Mouse (Mus musculus) neural tube, embryonic 15.5 days (tissue): ENCODE results near the gene Hacd3. TPM values are rescaled to one million over a fixed set of nuclear protein-coding genes. Genes with fewer than 3 reads are reported as not detected.

Source experiments
- ATAC-seq: fragments of 200-750 bp; cut with Nextera tagmentation; 2 replicates; pipeline ENCODE4 v1.8.0; 2017; ENCODE audit warnings: mild to moderate bottlenecking, moderate TSS enrichment, moderate library complexity; ENCODE audit not compliant: low FRiP score
- H3K27ac ChIP-seq: fragments of 300-500 bp; sonication (generic); replicated peaks from 2 replicates; pipeline ENCODE4 v1.5.1; 2015; ENCODE audit warnings: mild to moderate bottlenecking, inconsistent platforms
- H3K27me3 ChIP-seq: fragments of 300-500 bp; sonication (generic); replicated peaks from 2 replicates; pipeline ENCODE4 v1.6.1; 2015; ENCODE audit warnings: inconsistent platforms
- H3K36me3 ChIP-seq: fragments of 300-500 bp; sonication (generic); 2 replicates; pipeline ENCODE4 v1.6.1; 2015; ENCODE audit warnings: inconsistent platforms
- H3K4me1 ChIP-seq: fragments of 300-500 bp; sonication (generic); 2 replicates; pipeline ENCODE4 v1.6.1; 2015; ENCODE audit warnings: inconsistent platforms
- H3K4me2 ChIP-seq: fragments of 300-500 bp; sonication (generic); 2 replicates; pipeline ENCODE4 v1.6.1; 2015; ENCODE audit warnings: inconsistent platforms, mild to moderate bottlenecking, moderate library complexity
- H3K4me3 ChIP-seq: fragments of 300-500 bp; sonication (generic); replicated peaks from 2 replicates; pipeline ENCODE4 v1.5.1; 2015; ENCODE audit warnings: mild to moderate bottlenecking, inconsistent platforms
- H3K9ac ChIP-seq: fragments of 300-500 bp; sonication (generic); replicated peaks from 2 replicates; pipeline ENCODE4 v1.6.1; 2015; ENCODE audit warnings: mild to moderate bottlenecking, inconsistent platforms
- H3K9me3 ChIP-seq: fragments of 300-500 bp; sonication (generic); replicated peaks from 2 replicates; pipeline ENCODE4 v1.6.1; 2016; ENCODE audit warnings: inconsistent platforms
- WGBS: fragments of 180-500 bp; shearing (Covaris S2); methylation state at CpG from one replicate; pipeline ENCODE4 v1.1.7; 2015; ENCODE audit warnings: mixed read lengths; 5-methylcytosine and 5-hydroxymethylcytosine counted together
- polyA plus RNA-seq: library from polyadenylated mRNA; unstranded; fragments of >200 nt; fragmentation: Nextera tagmentation; extraction: Ambion mirVana; gene quantifications from 2 replicates; pipeline ENCODE4 v1.2.1, GENCODE M21; 2015

The Hacd3 gene
- polyA plus RNA-seq, 1 experiment from 2014 or later = 238 TPM

DNA sequence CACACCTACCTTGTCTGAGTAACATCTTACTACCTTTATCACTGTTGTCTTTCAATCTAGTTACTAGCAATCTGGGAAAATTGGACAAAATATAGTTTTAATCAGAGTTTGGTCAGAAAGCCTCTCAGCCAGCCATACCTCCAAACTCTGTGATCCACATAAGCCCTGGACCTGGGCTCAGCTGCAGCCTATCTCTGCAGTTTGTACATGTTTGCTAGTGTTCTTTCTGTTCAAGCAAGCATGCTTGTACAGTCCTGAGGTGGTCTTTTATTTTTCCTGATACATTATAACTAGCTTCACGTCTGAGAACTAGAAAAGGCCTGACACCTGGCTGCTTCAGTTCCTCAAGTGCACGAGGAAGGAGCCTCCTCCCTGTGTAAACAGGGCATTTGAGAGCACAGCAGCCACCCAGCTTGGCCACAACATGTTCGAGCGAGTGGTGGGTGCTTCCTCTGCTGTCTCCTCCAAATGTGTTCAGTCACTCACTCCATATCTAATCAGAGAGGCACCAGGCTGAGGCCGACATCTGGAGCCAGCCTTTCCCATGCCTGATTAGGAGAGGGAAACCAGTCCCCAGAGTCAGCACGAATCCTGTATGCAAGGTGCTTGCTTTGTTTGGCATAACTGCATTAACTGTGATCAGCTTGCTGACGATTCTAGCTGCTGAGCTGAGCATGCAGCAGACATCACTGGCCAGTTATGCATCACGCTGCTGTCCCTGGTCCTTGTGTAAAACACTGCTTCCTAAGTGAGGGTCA lies 36.3 kb downstream of the Hacd3 start:
- 80% methylated on average over 8 of the region's 8 CpGs for WGBS
- Histone ChIP-seq H3K36me3 (peaks cover 91% of the 10 kb centered on the region), H3K9ac (no peak overlapping the region)

GRCm38 (mm10) chr9:64981904-64982303 lies 39.6 kb downstream of the Hacd3 start:
- Histone ChIP-seq H3K27ac (no peak overlapping the region), H3K9me3 (no peaks in the 10 kb centered on the region), H3K9ac (no peak overlapping the region), H3K36me3 (peaks cover 92% of the 10 kb centered on the region), H3K4me3 (no peak overlapping the region), H3K4me1 (no peaks in the 10 kb centered on the region), H3K4me2 (no peak overlapping the region), H3K27me3 (no peaks in the 10 kb centered on the region)
- ATAC-seq = no peak
- 73% methylated on average over 1 of the region's 1 CpGs for WGBS

More for the DNA sequence above, 36.3 kb downstream of the Hacd3 start:
- Histone ChIP-seq H3K27ac (no peak overlapping the region), H3K4me2 (no peak overlapping the region), H3K9me3 (no peaks in the 10 kb centered on the region), H3K4me1 (no peaks in the 10 kb centered on the region), H3K27me3 (no peaks in the 10 kb centered on the region), H3K4me3 (no peak overlapping the region)
- no peak for ATAC-seq

- Histone ChIP-seq H3K4me3 (no peak overlapping the region), H3K27ac (no peak overlapping the region), H3K27me3 (no peaks in the 10 kb centered on the region), H3K4me1 (no peaks in the 10 kb centered on the region), H3K9me3 (no peaks in the 10 kb centered on the region), H3K9ac (no peak overlapping the region), H3K36me3 (peaks cover 92% of the 10 kb centered on the region), H3K4me2 (no peak overlapping the region)
- no peak for ATAC-seq
- WGBS = 89% methylated on average over 3 of the region's 3 CpGs
These were observed 40.9 kb downstream of the Hacd3 start for GRCm38 (mm10) chr9:64980548-64980947.

DNA sequence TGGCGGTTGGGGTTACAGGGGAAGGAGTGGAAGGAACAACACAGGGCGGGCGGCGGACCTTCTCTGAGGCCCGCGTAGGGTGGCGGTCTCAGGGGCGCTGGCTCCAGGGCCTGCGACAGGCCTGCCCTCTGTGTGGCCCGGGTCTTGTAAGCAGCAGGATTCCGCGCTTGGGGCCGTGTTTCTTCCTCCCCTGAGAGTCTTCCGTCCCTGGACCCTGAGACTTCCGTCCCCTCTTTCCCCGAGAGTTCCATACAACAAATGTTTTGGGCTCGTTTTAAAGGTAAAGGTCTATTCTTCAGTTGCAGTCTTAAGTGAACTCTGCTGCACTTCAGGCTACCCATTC lies 60.5 kb downstream of the Hacd3 start:
- Histone ChIP-seq H3K9ac (peak overlapping the region; percentile 94), H3K27ac (peak overlapping the region; percentile 93), H3K4me1 (peaks cover 21% of the 10 kb centered on the region), H3K36me3 (peaks cover 21% of the 10 kb centered on the region), H3K4me2 (peak overlapping the region; percentile 85), H3K27me3 (no peaks in the 10 kb centered on the region), H3K9me3 (no peaks in the 10 kb centered on the region), H3K4me3 (peak overlapping the region; percentile 90)
- 0% methylated on average over 15 of the region's 17 CpGs for WGBS
- ATAC-seq = peak; percentile 77; the same call in 1 of the 2 replicates

DNA sequence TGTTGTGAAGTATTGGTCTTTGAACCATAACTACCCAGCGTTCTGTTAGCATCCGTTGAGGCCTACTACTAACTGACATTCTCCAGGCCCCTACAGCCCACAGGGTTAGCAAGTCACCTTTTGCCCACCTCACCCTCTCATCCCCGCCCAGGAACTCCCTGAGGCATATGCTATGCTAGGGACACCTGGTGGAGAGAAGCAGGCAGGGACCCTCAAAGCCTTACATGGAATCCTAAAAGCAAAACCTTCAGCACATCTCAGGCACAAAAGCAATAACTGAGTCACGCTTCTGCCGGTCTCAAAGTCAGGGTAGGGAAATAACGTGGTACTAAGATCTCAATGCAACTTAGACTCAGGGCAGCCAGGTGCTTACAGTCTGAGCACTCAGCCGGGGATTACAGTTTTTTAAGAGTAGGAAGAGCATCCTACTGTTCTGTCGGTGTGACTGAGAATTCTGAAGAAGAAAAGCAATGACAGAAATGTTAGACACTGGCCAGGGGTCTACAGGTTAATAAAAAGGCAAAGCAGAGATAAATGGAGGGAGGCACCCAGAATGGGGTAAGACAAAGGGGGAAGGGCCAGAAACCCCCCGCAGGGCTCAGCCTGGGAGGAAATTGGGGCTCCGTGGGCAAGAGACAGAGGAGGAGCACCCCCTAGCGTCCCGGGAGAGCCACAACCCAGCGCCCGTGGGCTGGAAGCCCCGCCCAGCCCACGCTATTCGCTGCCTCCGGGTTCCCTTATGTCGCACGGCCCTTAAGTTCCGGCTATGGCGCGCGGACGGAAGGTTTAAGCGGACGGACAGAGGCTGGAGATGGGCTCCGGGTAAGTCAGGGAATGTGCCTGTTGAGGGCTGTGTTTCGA lies 61.1 kb downstream of the Hacd3 start, which contains the start of gene Ints14:
Gene Ints14 (plus strand): TSS at position 789 of the 861 bp plus-strand sequence.
- peak; percentile 98 for ATAC-seq
- Histone ChIP-seq H3K4me2 (peak within 1 kb of the TSS; percentile 85), H3K9ac (peak within 1 kb of the TSS; percentile 94), H3K4me1 (peaks cover 21% of the 10 kb centered on the region), H3K27ac (peak within 1 kb of the TSS; percentile 93), H3K27me3 (no peaks in the 10 kb centered on the region), H3K36me3 (peaks cover 15% of the 10 kb centered on the region), H3K4me3 (peak within 1 kb of the TSS; percentile 90), H3K9me3 (no peaks in the 10 kb centered on the region)
- 4% methylated on average over 29 of the region's 29 CpGs for WGBS

DNA sequence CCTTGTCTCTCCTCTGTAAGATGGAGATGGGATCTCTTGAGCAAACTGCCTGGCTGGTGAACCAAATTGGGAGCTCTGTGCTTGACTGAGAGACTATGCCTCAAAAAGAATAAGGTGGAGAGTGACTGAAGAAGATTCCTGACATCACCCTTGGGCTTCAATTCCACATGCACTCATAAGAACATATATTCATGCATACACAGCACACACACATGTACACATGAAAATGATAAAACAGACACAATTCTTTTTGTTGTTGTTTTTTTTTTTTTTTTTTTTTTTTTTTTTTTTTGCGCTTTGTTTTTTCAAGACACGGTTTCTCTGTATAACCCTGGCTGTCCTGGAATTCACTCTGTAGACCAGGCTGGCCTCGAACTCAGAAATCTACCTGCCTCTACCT lies 64.2 kb downstream of the Hacd3 start:
- no peak overlapping the region for H3K4me2 ChIP-seq
- no peak overlapping the region for H3K27ac ChIP-seq
- peaks cover 17% of the 10 kb centered on the region for H3K4me1 ChIP-seq
- no peak overlapping the region for H3K4me3 ChIP-seq
- 92% methylated on average over 3 of the region's 3 CpGs for WGBS
- peaks cover 8% of the 10 kb centered on the region; the same call in 1 of the 2 replicates for H3K27me3 ChIP-seq
- no peak overlapping the region for H3K9ac ChIP-seq
- no peaks in the 10 kb centered on the region for H3K9me3 ChIP-seq
- no peak for ATAC-seq
- H3K36me3 ChIP-seq = no peaks in the 10 kb centered on the region

DNA sequence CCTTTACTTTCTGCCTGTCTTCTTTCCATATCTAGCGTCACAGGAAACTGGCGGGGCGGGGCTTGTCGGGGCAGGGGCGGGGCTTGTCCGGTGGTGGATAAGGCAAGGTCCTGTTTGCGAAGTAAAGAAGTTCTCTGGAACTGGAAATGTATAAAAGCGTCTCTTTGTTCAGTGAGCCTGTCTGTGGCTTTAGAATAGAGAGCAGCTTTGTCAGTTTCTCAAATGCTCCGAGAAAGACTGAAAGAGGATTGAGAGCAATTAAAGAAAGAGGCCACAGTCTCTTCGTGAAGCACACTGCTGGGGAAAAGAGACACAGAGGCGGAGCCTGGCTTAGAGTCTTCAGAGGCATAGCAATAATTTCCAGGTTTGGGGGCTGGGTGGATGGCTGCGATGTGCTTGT lies 65.2 kb downstream of the Hacd3 start:
- no peak overlapping the region for H3K9ac ChIP-seq
- H3K4me3 ChIP-seq = no peak overlapping the region
- ATAC-seq = no peak
- 26% methylated on average over 12 of the region's 12 CpGs for WGBS
- H3K36me3 ChIP-seq = no peaks in the 10 kb centered on the region
- peaks cover 7% of the 10 kb centered on the region for H3K4me1 ChIP-seq
- no peaks in the 10 kb centered on the region for H3K9me3 ChIP-seq
- H3K27me3 ChIP-seq = peaks cover 8% of the 10 kb centered on the region; the same call in 1 of the 2 replicates
- H3K27ac ChIP-seq = peak overlapping the region; percentile 7
- H3K4me2 ChIP-seq = peak overlapping the region; percentile 11

GRCm38 (mm10) chr9:64953190-64953589 lies 68.3 kb downstream of the Hacd3 start:
- H3K27me3 ChIP-seq = peaks cover 8% of the 10 kb centered on the region; the same call in 1 of the 2 replicates
- no peak overlapping the region for H3K9ac ChIP-seq
- H3K36me3 ChIP-seq = no peaks in the 10 kb centered on the region
- no peak overlapping the region for H3K27ac ChIP-seq
- no peak for ATAC-seq
- H3K9me3 ChIP-seq = no peaks in the 10 kb centered on the region
- H3K4me2 ChIP-seq = no peak overlapping the region
- H3K4me1 ChIP-seq = no peaks in the 10 kb centered on the region
- WGBS = 82% methylated on average over 7 of the region's 7 CpGs
- no peak overlapping the region for H3K4me3 ChIP-seq

DNA sequence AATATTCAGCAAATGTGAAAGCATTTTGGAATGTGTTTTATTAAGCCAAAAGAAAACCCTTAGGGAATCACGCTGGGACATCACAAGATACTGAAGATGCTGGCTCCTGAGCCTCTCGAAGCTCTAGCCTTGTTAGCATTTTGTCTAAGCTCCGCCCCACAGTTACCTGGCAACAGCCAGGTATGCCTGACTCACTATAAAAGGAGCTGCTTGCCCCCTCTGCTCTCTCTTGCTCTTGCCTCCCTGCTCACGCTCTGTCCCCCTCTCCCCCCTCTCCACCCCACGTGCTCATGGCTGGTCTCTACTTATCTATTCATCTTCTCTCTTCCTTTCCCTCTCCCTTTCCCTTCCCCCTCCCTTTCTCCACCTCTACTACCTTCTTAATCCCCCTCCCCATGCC lies 69.4 kb downstream of the Hacd3 start:
- Histone ChIP-seq H3K4me1 (no peaks in the 10 kb centered on the region), H3K9me3 (no peaks in the 10 kb centered on the region), H3K27me3 (peaks cover 8% of the 10 kb centered on the region; the same call in 1 of the 2 replicates), H3K4me3 (no peak overlapping the region), H3K9ac (no peak overlapping the region), H3K4me2 (no peak overlapping the region), H3K27ac (no peak overlapping the region), H3K36me3 (no peaks in the 10 kb centered on the region)
- ATAC-seq = no peak
- 22% methylated on average over 5 of the region's 5 CpGs for WGBS

DNA sequence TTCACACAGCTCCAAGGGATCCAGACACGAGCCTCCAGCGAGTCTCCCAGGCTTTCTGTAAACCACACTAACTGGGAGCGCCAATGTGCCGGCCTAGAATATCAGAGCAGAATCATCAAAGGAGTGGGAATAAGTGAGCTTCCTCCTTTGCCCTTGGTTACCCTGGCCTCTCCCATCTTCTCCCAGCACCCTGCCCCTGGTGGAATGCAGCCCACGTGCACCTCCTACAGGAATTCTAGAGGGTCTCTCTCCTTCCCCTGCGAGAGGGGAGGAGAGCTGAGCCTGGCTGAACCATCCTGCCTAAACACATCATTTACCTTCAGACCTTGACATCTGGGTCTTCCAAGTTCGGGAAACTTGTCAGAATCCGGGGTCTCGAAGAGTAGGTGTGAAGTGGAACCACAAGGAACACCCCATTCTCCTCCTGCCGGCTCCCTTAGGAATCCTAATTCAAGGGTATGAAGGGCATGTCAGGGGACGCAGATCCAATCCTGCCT lies 70.3 kb downstream of the Hacd3 start, which contains the start of gene Slc24a1:
Gene Slc24a1 (minus strand): TSS at position 447 of the 497 bp plus-strand sequence.
- WGBS = 45% methylated on average over 11 of the region's 11 CpGs
- H3K36me3 ChIP-seq = no peaks in the 10 kb centered on the region
- H3K27ac ChIP-seq = no peak within 1 kb of the TSS
- no peak for ATAC-seq
- H3K4me2 ChIP-seq = no peak within 1 kb of the TSS
- H3K4me1 ChIP-seq = no peaks in the 10 kb centered on the region
- no peaks in the 10 kb centered on the region for H3K9me3 ChIP-seq
- peaks cover 8% of the 10 kb centered on the region; the same call in 1 of the 2 replicates for H3K27me3 ChIP-seq
- no peak within 1 kb of the TSS for H3K4me3 ChIP-seq
- H3K9ac ChIP-seq = no peak within 1 kb of the TSS

- Histone ChIP-seq H3K4me3 (no peak overlapping the region), H3K9me3 (no peaks in the 10 kb centered on the region), H3K4me1 (peaks cover 7% of the 10 kb centered on the region), H3K9ac (no peak overlapping the region), H3K4me2 (no peak overlapping the region), H3K27ac (no peak overlapping the region), H3K27me3 (peaks cover 2% of the 10 kb centered on the region; the same call in 1 of the 2 replicates), H3K36me3 (no peaks in the 10 kb centered on the region)
- ATAC-seq = no peak
- 91% methylated on average over 9 of the region's 9 CpGs for WGBS
These were observed 73.9 kb downstream of the Hacd3 start for GRCm38 (mm10) chr9:64947483-64948095.
